Mouse (Mus musculus): ENCODE results near the gene Spon1. TPM values are rescaled to one million over a fixed set of nuclear protein-coding genes. Genes with fewer than 3 reads are reported as not detected.

Gene Spon1
- total and polyA plus RNA-seq, 3 experiments: not detected

DNA sequence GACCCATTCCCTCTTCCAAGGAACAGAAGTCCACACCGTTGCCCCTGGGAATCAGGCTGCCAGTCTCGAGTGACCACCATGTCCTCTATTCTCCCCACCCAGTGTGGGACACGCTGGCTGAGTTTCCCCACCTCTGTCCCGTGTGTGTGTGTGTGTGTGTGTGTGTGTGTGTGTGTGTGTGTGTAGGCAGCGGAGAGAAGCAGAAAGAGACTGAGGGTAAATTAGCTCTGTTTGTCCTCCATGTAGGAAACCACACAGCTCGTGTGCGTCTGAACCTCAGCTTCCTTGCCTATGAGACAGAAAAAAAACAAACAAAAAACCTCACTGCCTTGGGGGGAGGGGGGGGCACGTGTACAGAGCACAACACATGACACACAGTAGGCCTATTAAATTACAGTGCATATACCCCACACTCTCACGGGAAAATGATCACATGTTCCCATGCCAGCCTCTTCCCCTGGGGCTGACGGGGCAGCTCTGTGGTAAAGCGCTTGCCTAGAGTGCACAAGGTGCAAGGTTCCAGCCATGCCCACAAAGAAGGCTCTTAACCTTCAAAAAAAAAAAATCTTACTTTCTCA, 303.2 kb downstream of the Spon1 start:
- Histone ChIP-seq H3K36me3 (ENCODE audit: control insufficient read depth in 1 of 2, insufficient read depth in 2 of 2, low read length in 2 of 2) (no peaks in the 10 kb centered on the region), H3K9ac (ENCODE audit: control insufficient read depth, low read depth, low read length, poor library complexity, severe bottlenecking) (no peak overlapping the region), H3K27me3 (ENCODE audit: control insufficient read depth in 1 of 2, insufficient read depth in 2 of 2, low read length in 2 of 2) (no peaks in the 10 kb centered on the region), H3K79me2 (ENCODE audit: control insufficient read depth, insufficient read depth, low read length, poor library complexity) (no peaks in the 10 kb centered on the region), H3K4me1 (ENCODE audit: control insufficient read depth in 1 of 2, insufficient read depth in 2 of 2, low read length in 2 of 2) (no peaks in the 10 kb centered on the region), H3K4me3 (ENCODE audit: control insufficient read depth in 1 of 2, insufficient read depth in 1 of 2, low read depth in 2 of 2, low read length in 2 of 2) (no peak overlapping the region), H3K9me3 (replicated peaks; ENCODE audit: insufficient read depth, low read length) (no peaks in the 10 kb centered on the region), H3K27ac (ENCODE audit: control insufficient read depth, low read depth, low read length) (no peak overlapping the region)
- no peak for TF ChIP-seq RAD21 (IDR thresholded peaks at IDR 0.05; ENCODE audit: low read depth, low read length)
- TF ChIP-seq HCFC1 (IDR thresholded peaks at IDR 0.05; ENCODE audit: low read depth, low read length): no peak
- DNase-seq (ENCODE audit: low read depth, low spot score): no peak

DNA sequence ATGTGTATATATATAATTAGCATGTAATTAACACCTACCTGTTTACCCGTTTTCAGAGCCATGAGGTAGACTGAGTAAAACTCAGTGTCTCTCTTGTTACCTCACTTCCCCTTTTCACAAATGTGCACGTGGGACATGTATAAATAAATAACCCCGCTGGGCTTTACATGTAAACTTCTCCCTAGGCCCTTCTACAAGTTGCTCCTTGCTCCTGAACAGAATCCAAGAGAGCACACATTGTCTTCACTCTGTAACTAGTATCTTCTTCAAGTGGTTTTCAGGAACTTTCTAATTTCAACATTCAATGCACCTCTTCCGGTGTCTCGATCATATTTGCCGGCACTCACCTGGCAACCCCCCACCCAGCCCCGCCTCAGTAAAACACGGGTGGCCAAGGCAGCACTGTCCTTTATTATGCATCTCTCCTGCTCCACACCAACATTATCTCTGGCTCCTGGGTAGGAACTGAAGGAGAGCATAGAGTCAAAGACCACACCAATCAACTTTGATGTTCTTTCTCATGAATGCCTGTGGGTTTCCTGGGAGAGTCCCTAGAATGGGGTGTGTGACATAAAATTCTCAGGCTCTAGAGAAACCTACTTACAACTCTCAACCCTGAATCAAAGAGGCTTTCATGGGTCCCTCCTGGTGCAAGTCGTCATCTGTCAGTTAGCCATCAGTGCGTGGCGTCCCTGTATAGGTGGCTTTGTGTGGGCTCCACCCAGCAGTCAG, 304.1 kb downstream of the Spon1 start:
- no peak for DNase-seq (ENCODE audit: low read depth, low spot score)
- Histone ChIP-seq H3K27ac (ENCODE audit: control insufficient read depth, low read depth, low read length) (no peak overlapping the region), H3K27me3 (ENCODE audit: control insufficient read depth in 1 of 2, insufficient read depth in 2 of 2, low read length in 2 of 2) (no peaks in the 10 kb centered on the region), H3K36me3 (ENCODE audit: control insufficient read depth in 1 of 2, insufficient read depth in 2 of 2, low read length in 2 of 2) (no peaks in the 10 kb centered on the region), H3K9me3 (replicated peaks; ENCODE audit: insufficient read depth, low read length) (no peaks in the 10 kb centered on the region), H3K79me2 (ENCODE audit: control insufficient read depth, insufficient read depth, low read length, poor library complexity) (no peaks in the 10 kb centered on the region), H3K9ac (ENCODE audit: control insufficient read depth, low read depth, low read length, poor library complexity, severe bottlenecking) (no peak overlapping the region), H3K4me3 (ENCODE audit: control insufficient read depth in 1 of 2, insufficient read depth in 1 of 2, low read depth in 2 of 2, low read length in 2 of 2) (no peak overlapping the region), H3K4me1 (ENCODE audit: control insufficient read depth in 1 of 2, insufficient read depth in 2 of 2, low read length in 2 of 2) (no peaks in the 10 kb centered on the region)
- TF ChIP-seq CHD1 (IDR thresholded peaks at IDR 0.05; ENCODE audit: low read depth, low read length): no peak
- no peak for TF ChIP-seq KAT2A (conservative IDR thresholded peaks at IDR 0.05; ENCODE audit: low read depth, low read length)

DNA sequence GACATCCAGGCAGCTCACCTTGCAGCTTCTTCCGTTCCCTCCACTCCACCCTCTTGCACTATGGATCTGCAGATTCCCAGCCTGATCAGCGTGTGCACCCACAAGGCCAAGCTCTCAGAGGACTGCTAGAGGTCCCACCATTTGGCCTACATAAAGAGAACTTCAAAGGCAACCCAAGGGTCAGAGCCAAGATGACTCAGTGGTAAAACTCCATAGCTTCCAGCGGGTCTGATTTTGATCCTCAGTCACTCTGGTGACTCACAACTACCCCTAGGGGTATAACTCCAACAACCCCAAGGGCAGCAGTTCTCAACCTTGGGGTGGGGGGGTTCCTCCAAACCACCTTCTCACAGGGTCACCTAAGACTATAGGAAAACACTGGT, 304.7 kb downstream of the Spon1 start:
- no peak for DNase-seq (ENCODE audit: low read depth, low spot score)
- Histone ChIP-seq H3K4me1 (ENCODE audit: control insufficient read depth in 1 of 2, insufficient read depth in 2 of 2, low read length in 2 of 2) (no peaks in the 10 kb centered on the region), H3K27me3 (ENCODE audit: control insufficient read depth in 1 of 2, insufficient read depth in 2 of 2, low read length in 2 of 2) (no peaks in the 10 kb centered on the region), H3K27ac (ENCODE audit: control insufficient read depth, low read depth, low read length) (no peak overlapping the region), H3K79me2 (ENCODE audit: control insufficient read depth, insufficient read depth, low read length, poor library complexity) (no peaks in the 10 kb centered on the region), H3K9ac (ENCODE audit: control insufficient read depth, low read depth, low read length, poor library complexity, severe bottlenecking) (no peak overlapping the region), H3K4me3 (ENCODE audit: control insufficient read depth in 1 of 2, insufficient read depth in 1 of 2, low read depth in 2 of 2, low read length in 2 of 2) (no peak overlapping the region), H3K36me3 (ENCODE audit: control insufficient read depth in 1 of 2, insufficient read depth in 2 of 2, low read length in 2 of 2) (no peaks in the 10 kb centered on the region), H3K9me3 (replicated peaks; ENCODE audit: insufficient read depth, low read length) (no peaks in the 10 kb centered on the region)
- TF ChIP-seq ZKSCAN1 (IDR thresholded peaks at IDR 0.05; ENCODE audit: low read depth, low read length) (no peak), JUND (IDR thresholded peaks at IDR 0.05; ENCODE audit: low read depth, low read length) (no peak), TBP (IDR thresholded peaks at IDR 0.05; ENCODE audit: low read depth, low read length) (no peak), NRF1 (IDR thresholded peaks at IDR 0.05; ENCODE audit: insufficient read depth, low read depth, low read length, poor library complexity, severe bottlenecking) (no peak), MEF2A (IDR thresholded peaks at IDR 0.05; ENCODE audit: extremely low read depth, insufficient replicate concordance, low read depth, low read length, poor library complexity, severe bottlenecking) (no peak), ELF1 (IDR thresholded peaks at IDR 0.05; ENCODE audit: low read depth, low read length) (no peak), TAL1 (IDR thresholded peaks at IDR 0.05; ENCODE audit: low read length) (no peak)

Measured in MEL (cell line).